In genomic region chr2:93290345-93291118, GRCm38 (mm10) we compare ENCODE assay signal across 14 mouse cellular contexts. TPM values are rescaled to one million over a fixed set of nuclear protein-coding genes. Genes with fewer than 3 reads are reported as not detected.
DNase-seq lines count a peak whose midpoint lies in the region; ATAC-seq lines count a peak whose summit lies in the region.
"Had no signal": no experiment of that assay in that cellular context is flagged by ENCODE, and none has a peak within 500 bp of the region (broad histone marks: within the 10 kb centered on the region; RNA-seq: fewer than 3 reads in every experiment).

No protein-coding gene starts in this region.

- H3K27ac ChIP-seq in kidney, embryonic 15.5 days, result peak overlapping the region; percentile 72
- 0 out of 2 replicates have a peak overlapping the region, but pooled peaks have one; percentile 63 for H3K27ac ChIP-seq in embryonic facial prominence, embryonic 12.5 days
- H3K27ac ChIP-seq in limb, embryonic 11.5 days (replicated peaks; ENCODE audit: low read depth, low read length), result no peak overlapping the region
- H3K27ac ChIP-seq: layer of hippocampus, adult 2 months had no signal

- H3K9me3 ChIP-seq in kidney, embryonic 15.5 days (replicated peaks), result no peaks in the 10 kb centered on the region
- H3K9me3 ChIP-seq in embryonic facial prominence, embryonic 12.5 days, result peaks cover 5% of the 10 kb centered on the region; the same call in 1 of the 2 replicates
- H3K9me3 ChIP-seq in limb, embryonic 11.5 days (ENCODE audit: control insufficient read depth, low read length), result no peaks in the 10 kb centered on the region

- H3K4me1 ChIP-seq in kidney, embryonic 15.5 days, result peaks cover 63% of the 10 kb centered on the region
- peaks cover 44% of the 10 kb centered on the region for H3K4me1 ChIP-seq in embryonic facial prominence, embryonic 12.5 days
- H3K4me1 ChIP-seq in limb, embryonic 11.5 days (ENCODE audit: control insufficient read depth, insufficient read depth, low read length), result peaks cover 21% of the 10 kb centered on the region

- H3K4me3 ChIP-seq in kidney, embryonic 15.5 days (replicated peaks), result no peak overlapping the region
- H3K4me3 ChIP-seq in embryonic facial prominence, embryonic 12.5 days, result no peak overlapping the region
- no peak overlapping the region for H3K4me3 ChIP-seq in limb, embryonic 11.5 days (ENCODE audit: low read depth, low read length)
- H3K4me3 ChIP-seq: layer of hippocampus, adult 2 months; megakaryocyte, embryonic 14.5 days had no signal

- no peak overlapping the region for H3K4me2 ChIP-seq in kidney, embryonic 15.5 days
- H3K4me2 ChIP-seq in embryonic facial prominence, embryonic 12.5 days (replicated peaks), result no peak overlapping the region
- H3K4me2 ChIP-seq in limb, embryonic 11.5 days (ENCODE audit: low read depth, severe bottlenecking), result no peak overlapping the region

- DNase-seq in kidney, postnatal 10 days, result no peak
- DNase-seq in limb, embryonic 11.5 days (ENCODE audit: low spot score), result no peak
- peak; percentile 31 for DNase-seq in retina, embryonic 14.5 days (ENCODE audit: low spot score)
- DNase-seq in right cerebral cortex, postnatal 36 days (ENCODE audit: low spot score in 2 of 2), result no peak
- DNase-seq in layer of hippocampus, adult 18-20 months (ENCODE audit: low spot score in 2 of 2), result no peak
- DNase-seq: adrenal gland, postnatal 25 days; cerebellum, adult 2 months; gastrocnemius, postnatal 10 days; heart, postnatal 14 days; liver, postnatal 0 days had no signal

- H3K27me3 ChIP-seq in kidney, embryonic 15.5 days, result no peaks in the 10 kb centered on the region
- H3K27me3 ChIP-seq in embryonic facial prominence, embryonic 12.5 days, result no peaks in the 10 kb centered on the region
- no peaks in the 10 kb centered on the region for H3K27me3 ChIP-seq in limb, embryonic 11.5 days (ENCODE audit: control insufficient read depth, insufficient read depth, low read length)

- 12% methylated on average over 7 of the region's 7 CpGs for WGBS in kidney, embryonic 15.5 days
- 24% methylated on average over 7 of the region's 7 CpGs for WGBS in embryonic facial prominence, embryonic 12.5 days
- WGBS in limb, embryonic 11.5 days, result 56% methylated on average over 7 of the region's 7 CpGs

- no peak overlapping the region for H3K9ac ChIP-seq in kidney, embryonic 15.5 days
- H3K9ac ChIP-seq in embryonic facial prominence, embryonic 12.5 days, result no peak overlapping the region
- no peak overlapping the region for H3K9ac ChIP-seq in limb, embryonic 11.5 days (ENCODE audit: low read length)
- H3K9ac ChIP-seq: liver, postnatal 0 days had no signal

- peak; percentile 72 for ATAC-seq in kidney, embryonic 15.5 days (replicated peaks; ENCODE audit: low FRiP score)
- ATAC-seq in embryonic facial prominence, embryonic 12.5 days (ENCODE audit: insufficient number of reproducible peaks, insufficient read depth, low FRiP score, low TSS enrichment), result no peak
- ATAC-seq in limb, embryonic 11.5 days (ENCODE audit: insufficient number of reproducible peaks, low FRiP score, low TSS enrichment, low read depth), result 0 out of 2 replicates have a peak, but pooled peaks have one; percentile 22
- ATAC-seq: liver, postnatal 0 days had no signal

- H3K36me3 ChIP-seq in kidney, embryonic 15.5 days, result peaks cover 18% of the 10 kb centered on the region
- no peaks in the 10 kb centered on the region for H3K36me3 ChIP-seq in embryonic facial prominence, embryonic 12.5 days
- H3K36me3 ChIP-seq in limb, embryonic 11.5 days (ENCODE audit: control insufficient read depth, insufficient read depth, low read length), result no peaks in the 10 kb centered on the region

RNA-seq across cellular contexts. Expression of gene Tspan18, which starts 43.8 kb away (rescaled TPM):
- polyA plus RNA-seq in kidney, embryonic 15.5 days (2015; fragmentation: Nextera tagmentation; extraction: Ambion mirVana), result 41.0 and 44.8 TPM in 2 replicates
- 16.1 and 16.3 TPM in 2 replicates for polyA plus RNA-seq in embryonic facial prominence, embryonic 12.5 days (2016; fragmentation: Nextera tagmentation; extraction: Ambion mirVana)
- 23.1 and 29.8 TPM in 2 replicates for polyA plus RNA-seq in limb, embryonic 11.5 days (2014; fragmentation: Nextera tagmentation; extraction: Ambion mirVana)
- 10 to 100 TPM; 27.8 to 31.3 TPM for total RNA-seq in layer of hippocampus, adult 18-20 months (2021)
